Mouse (Mus musculus) hindbrain, embryonic 15.5 days (tissue): ENCODE data around the gene Rnase10. TPM values are rescaled to one million over a fixed set of nuclear protein-coding genes. Genes with fewer than 3 reads are reported as not detected.
"Not testable (repeated sequence)": the region's sequence is repeated elsewhere in the genome, so short reads cannot be mapped to it uniquely, and the experiment has no call there.

ENCODE experiments used
- ATAC-seq: fragments of 200-750 bp; cut with Nextera tagmentation; 2 replicates; pipeline ENCODE4 v1.8.0; 2017; ENCODE audit warnings: low read depth, moderate number of reproducible peaks, moderate TSS enrichment; ENCODE audit not compliant: low FRiP score
- H3K27ac ChIP-seq: fragments of 300-500 bp; sonication (generic); replicated peaks from 2 replicates; pipeline ENCODE4 v1.5.1; 2015; ENCODE audit warnings: mild to moderate bottlenecking, inconsistent platforms
- H3K27me3 ChIP-seq: fragments of 300-500 bp; sonication (generic); 2 replicates; pipeline ENCODE4 v1.6.1; 2015; ENCODE audit warnings: control low read depth, inconsistent platforms
- H3K36me3 ChIP-seq: fragments of 300-500 bp; sonication (generic); 2 replicates; pipeline ENCODE4 v1.6.1; 2015; ENCODE audit warnings: control low read depth, inconsistent platforms
- H3K4me1 ChIP-seq: fragments of 300-500 bp; sonication (generic); replicated peaks from 2 replicates; pipeline ENCODE4 v1.6.1; 2015; ENCODE audit warnings: control low read depth, inconsistent platforms
- H3K4me2 ChIP-seq: fragments of 300-500 bp; sonication (generic); 2 replicates; pipeline ENCODE4 v1.6.1; 2015; ENCODE audit warnings: moderate library complexity, mild to moderate bottlenecking, inconsistent platforms
- H3K4me3 ChIP-seq: fragments of 300-500 bp; sonication (generic); 2 replicates; pipeline ENCODE4 v1.5.1; 2015; ENCODE audit warnings: mild to moderate bottlenecking, inconsistent platforms
- H3K9ac ChIP-seq: fragments of 300-500 bp; sonication (generic); 2 replicates; pipeline ENCODE4 v1.6.1; 2015; ENCODE audit warnings: inconsistent platforms
- H3K9me3 ChIP-seq: fragments of 300-500 bp; sonication (generic); 2 replicates; pipeline ENCODE4 v1.6.1; 2016; ENCODE audit warnings: control low read depth, inconsistent platforms
- WGBS: fragments of 180-500 bp; shearing (Covaris S2); methylation state at CpG from one replicate; pipeline ENCODE4 v1.1.7; 2015; 5-methylcytosine and 5-hydroxymethylcytosine counted together
- polyA plus RNA-seq: library from polyadenylated mRNA; unstranded; fragments of >200 nt; fragmentation: Nextera tagmentation; extraction: Ambion mirVana; gene quantifications from 2 replicates; pipeline ENCODE4 v1.2.1, GENCODE M21; 2015

Gene Rnase10
- polyA plus RNA-seq, 1 experiment from 2014 or later = not detected

- no peaks in the 10 kb centered on the region for H3K36me3 ChIP-seq
- H3K9me3 ChIP-seq = no peaks in the 10 kb centered on the region
- H3K27ac ChIP-seq = no peak overlapping the region
- ATAC-seq = no peak
- H3K9ac ChIP-seq = no peak overlapping the region
- H3K4me1 ChIP-seq = no peaks in the 10 kb centered on the region
- no peaks in the 10 kb centered on the region for H3K27me3 ChIP-seq
- H3K4me3 ChIP-seq = no peak overlapping the region
- H3K4me2 ChIP-seq = no peak overlapping the region
Observed at GRCm38 (mm10) chr14:50979631-50980030, 27.9 kb upstream of the Rnase10 start.

GRCm38 (mm10) chr14:50981207-50981606 lies 26.3 kb upstream of the Rnase10 start:
- no peak overlapping the region for H3K27ac ChIP-seq
- no peak overlapping the region for H3K4me3 ChIP-seq
- 50% methylated on average over 2 of the region's 2 CpGs for WGBS
- H3K9me3 ChIP-seq = no peaks in the 10 kb centered on the region
- no peaks in the 10 kb centered on the region for H3K36me3 ChIP-seq
- H3K27me3 ChIP-seq = no peaks in the 10 kb centered on the region
- H3K4me1 ChIP-seq = no peaks in the 10 kb centered on the region
- H3K9ac ChIP-seq = no peak overlapping the region
- H3K4me2 ChIP-seq = no peak overlapping the region
- no peak for ATAC-seq

GRCm38 (mm10) chr14:50981837-50982236 lies 25.7 kb upstream of the Rnase10 start:
- Histone ChIP-seq H3K27ac (no peak overlapping the region), H3K9me3 (no peaks in the 10 kb centered on the region), H3K4me3 (no peak overlapping the region), H3K27me3 (no peaks in the 10 kb centered on the region), H3K9ac (no peak overlapping the region), H3K36me3 (no peaks in the 10 kb centered on the region), H3K4me2 (no peak overlapping the region), H3K4me1 (no peaks in the 10 kb centered on the region)
- WGBS = 90% methylated on average over 5 of the region's 5 CpGs
- ATAC-seq = no peak

DNA sequence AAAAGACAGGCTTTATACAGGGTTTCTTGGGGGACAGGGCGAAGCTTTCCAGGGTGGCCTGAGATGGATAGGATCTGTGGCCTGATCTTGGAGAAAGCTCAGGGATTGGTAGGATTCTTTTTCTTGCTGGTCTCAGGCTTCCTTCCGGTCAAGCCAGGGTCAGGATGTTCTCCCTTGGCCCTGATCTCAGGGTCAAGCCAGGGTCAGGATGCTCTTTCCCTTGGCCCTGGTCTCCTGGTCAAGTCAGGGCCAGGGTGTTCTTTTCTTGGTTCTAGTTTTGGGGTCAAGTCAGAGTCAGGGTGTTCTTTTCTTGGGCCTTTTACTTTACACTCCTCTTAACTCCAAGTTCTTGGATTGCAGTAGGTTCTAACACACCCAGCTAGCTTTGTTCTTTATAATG lies 19.9 kb upstream of the Rnase10 start:
- Histone ChIP-seq H3K27me3 (no peaks in the 10 kb centered on the region), H3K4me3 (no peak overlapping the region), H3K4me1 (no peaks in the 10 kb centered on the region), H3K27ac (no peak overlapping the region), H3K4me2 (no peak overlapping the region), H3K9ac (no peak overlapping the region), H3K9me3 (no peaks in the 10 kb centered on the region), H3K36me3 (no peaks in the 10 kb centered on the region)
- 85% methylated on average over 2 of the region's 2 CpGs for WGBS
- no peak for ATAC-seq

GRCm38 (mm10) chr14:50991037-50991436 lies 16.5 kb upstream of the Rnase10 start:
- no peak for ATAC-seq
- Histone ChIP-seq H3K27me3 (no peaks in the 10 kb centered on the region), H3K9ac (no peak overlapping the region), H3K9me3 (no peaks in the 10 kb centered on the region), H3K36me3 (no peaks in the 10 kb centered on the region), H3K4me2 (no peak overlapping the region), H3K4me1 (no peaks in the 10 kb centered on the region), H3K27ac (no peak overlapping the region), H3K4me3 (no peak overlapping the region)
- 87% methylated on average over 3 of the region's 3 CpGs for WGBS

GRCm38 (mm10) chr14:50997088-50997487 lies 10.5 kb upstream of the Rnase10 start:
- no peaks in the 10 kb centered on the region for H3K4me1 ChIP-seq
- no peak overlapping the region for H3K4me2 ChIP-seq
- no peaks in the 10 kb centered on the region for H3K27me3 ChIP-seq
- H3K4me3 ChIP-seq = no peak overlapping the region
- no peak for ATAC-seq
- no peaks in the 10 kb centered on the region for H3K9me3 ChIP-seq
- no peak overlapping the region for H3K27ac ChIP-seq
- H3K36me3 ChIP-seq = no peaks in the 10 kb centered on the region
- 88% methylated on average over 3 of the region's 3 CpGs for WGBS
- no peak overlapping the region for H3K9ac ChIP-seq

- no peak overlapping the region for H3K4me3 ChIP-seq
- no peaks in the 10 kb centered on the region for H3K27me3 ChIP-seq
- no peaks in the 10 kb centered on the region for H3K4me1 ChIP-seq
- no peaks in the 10 kb centered on the region for H3K9me3 ChIP-seq
- no peak overlapping the region for H3K4me2 ChIP-seq
- H3K27ac ChIP-seq = no peak overlapping the region
- no peaks in the 10 kb centered on the region for H3K36me3 ChIP-seq
- no peak for ATAC-seq
- no peak overlapping the region for H3K9ac ChIP-seq
- 84% methylated on average over 2 of the region's 2 CpGs for WGBS
Observed at GRCm38 (mm10) chr14:50997999-50998666, 9.4 kb upstream of the Rnase10 start.

GRCm38 (mm10) chr14:51007914-51008713 lies 563 bp downstream of the Rnase10 start:
- ATAC-seq = no peak
- Histone ChIP-seq H3K9me3 (no peaks in the 10 kb centered on the region), H3K27ac (no peak overlapping the region), H3K4me1 (no peaks in the 10 kb centered on the region), H3K9ac (no peak overlapping the region), H3K27me3 (no peaks in the 10 kb centered on the region), H3K4me3 (no peak overlapping the region), H3K36me3 (no peaks in the 10 kb centered on the region), H3K4me2 (no peak overlapping the region)
- 82% methylated on average over 13 of the region's 13 CpGs for WGBS

GRCm38 (mm10) chr14:51008781-51009180 lies 1.2 kb downstream of the Rnase10 start:
- H3K27ac ChIP-seq = no peak overlapping the region

DNA sequence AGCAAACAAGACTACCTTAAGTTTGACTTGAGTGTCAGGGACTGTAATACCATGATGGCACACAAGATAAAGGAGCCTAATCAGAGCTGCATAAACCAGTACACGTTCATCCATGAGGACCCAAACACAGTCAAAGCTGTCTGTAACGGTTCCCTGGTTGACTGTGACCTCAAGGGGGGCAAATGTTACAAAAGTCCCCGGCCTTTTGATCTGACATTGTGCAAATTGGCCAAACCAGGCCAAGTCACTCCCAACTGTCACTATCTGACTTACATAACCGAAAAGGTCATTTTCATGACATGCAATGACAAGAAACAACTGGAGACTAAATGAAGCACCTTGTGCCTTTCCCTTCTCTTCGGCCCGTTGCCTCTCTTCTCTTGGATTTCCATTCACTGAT lies 2.0 kb downstream of the Rnase10 start:
- no peak overlapping the region for H3K27ac ChIP-seq
- no peak for ATAC-seq
- H3K4me3 ChIP-seq = no peak overlapping the region
- no peaks in the 10 kb centered on the region for H3K27me3 ChIP-seq
- H3K4me1 ChIP-seq = no peaks in the 10 kb centered on the region
- H3K9me3 ChIP-seq = no peaks in the 10 kb centered on the region
- no peak overlapping the region for H3K4me2 ChIP-seq
- H3K36me3 ChIP-seq = no peaks in the 10 kb centered on the region
- no peak overlapping the region for H3K9ac ChIP-seq
- 89% methylated on average over 6 of the region's 6 CpGs for whole genome bisulfite sequencing

More at GRCm38 (mm10) chr14:51008781-51009180, 1.2 kb downstream of the Rnase10 start:
- no peak for ATAC-seq
- 92% methylated on average over 4 of the region's 4 CpGs for WGBS
- Histone ChIP-seq H3K9ac (no peak overlapping the region), H3K27me3 (no peaks in the 10 kb centered on the region), H3K4me2 (no peak overlapping the region), H3K9me3 (no peaks in the 10 kb centered on the region), H3K4me1 (no peaks in the 10 kb centered on the region), H3K36me3 (no peaks in the 10 kb centered on the region), H3K4me3 (no peak overlapping the region)

- not testable (repeated sequence) for H3K9me3 ChIP-seq, H3K4me3 ChIP-seq, H3K27me3 ChIP-seq, H3K36me3 ChIP-seq, H3K4me2 ChIP-seq, ATAC-seq, H3K27ac ChIP-seq, H3K9ac ChIP-seq, H3K4me1 ChIP-seq
- 96% methylated on average over 3 of the region's 3 CpGs for WGBS
Observed at GRCm38 (mm10) chr14:51014724-51015123, 7.2 kb downstream of the Rnase10 start.

DNA sequence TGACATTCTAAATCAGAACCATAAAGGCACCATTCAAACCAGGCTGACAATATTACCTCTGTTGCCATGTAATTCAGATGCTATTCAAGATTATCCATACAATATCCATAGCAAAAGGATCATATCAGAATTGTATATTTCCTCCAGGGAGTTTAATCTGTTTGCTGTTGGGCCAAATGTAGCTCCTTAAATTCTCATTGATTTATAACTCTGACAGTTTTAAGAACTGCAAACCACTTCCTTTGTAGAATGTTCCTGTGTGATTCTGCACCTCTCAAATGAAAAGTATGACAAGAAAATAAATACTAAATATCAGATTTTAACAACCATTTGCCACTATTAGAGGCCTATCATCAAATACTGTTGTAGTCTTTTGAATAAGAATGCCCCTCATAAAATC lies 8.2 kb downstream of the Rnase10 start:
- H3K4me3 ChIP-seq = no peak overlapping the region

More for the DNA sequence above, 8.2 kb downstream of the Rnase10 start:
- Histone ChIP-seq H3K27ac (no peak overlapping the region), H3K27me3 (no peaks in the 10 kb centered on the region), H3K4me1 (no peaks in the 10 kb centered on the region), H3K36me3 (no peaks in the 10 kb centered on the region), H3K9ac (no peak overlapping the region), H3K4me2 (no peak overlapping the region), H3K9me3 (no peaks in the 10 kb centered on the region)
- no peak for ATAC-seq
